Mouse (Mus musculus) liver, embryonic 11.5 days (tissue): ENCODE data around the gene Prrx1. TPM values are rescaled to one million over a fixed set of nuclear protein-coding genes. Genes with fewer than 3 reads are reported as not detected.

Source experiments
- ATAC-seq: fragments of 200-750 bp; cut with Nextera tagmentation; replicated peaks from 2 replicates; pipeline ENCODE4 v1.8.0; 2017; ENCODE audit warnings: moderate number of reproducible peaks, mild to moderate bottlenecking, moderate TSS enrichment, moderate library complexity; ENCODE audit not compliant: low FRiP score
- DNase-seq: peaks from one replicate; pipeline ENCODE4 v3.0.0-alpha.2; 2017; ENCODE audit warnings: low spot score
- H3K27ac ChIP-seq: fragments of 300-500 bp; sonication (generic); 2 replicates; pipeline ENCODE4 v1.5.1; 2014; ENCODE audit warnings: mild to moderate bottlenecking, low read depth, low read length, control low read depth
- H3K27me3 ChIP-seq: fragments of 300-500 bp; sonication (generic); replicated peaks from 2 replicates; pipeline ENCODE4 v1.6.1; 2014; ENCODE audit warnings: low read length, mixed read lengths; ENCODE audit not compliant: control insufficient read depth, insufficient read depth
- H3K36me3 ChIP-seq: fragments of 300-500 bp; sonication (generic); 2 replicates; pipeline ENCODE4 v1.6.1; 2014; ENCODE audit warnings: mild to moderate bottlenecking, low read length, moderate library complexity, mixed read lengths; ENCODE audit not compliant: control insufficient read depth, insufficient read depth
- H3K4me1 ChIP-seq: fragments of 300-500 bp; sonication (generic); replicated peaks from 2 replicates; pipeline ENCODE4 v1.6.1; 2014; ENCODE audit warnings: low read length, mixed read lengths; ENCODE audit not compliant: control insufficient read depth, insufficient read depth
- H3K4me2 ChIP-seq: fragments of 300-500 bp; sonication (generic); 2 replicates; pipeline ENCODE4 v1.6.1; 2014; ENCODE audit warnings: mild to moderate bottlenecking, control low read depth, moderate library complexity
- H3K4me3 ChIP-seq: fragments of 300-500 bp; sonication (generic); 2 replicates; pipeline ENCODE4 v1.5.1; 2014; ENCODE audit warnings: low read depth, low read length, control low read depth
- H3K9ac ChIP-seq: fragments of 300-500 bp; sonication (generic); 2 replicates; pipeline ENCODE4 v1.6.1; 2014; ENCODE audit warnings: low read depth, low read length, control low read depth
- H3K9me3 ChIP-seq: fragments of 300-500 bp; sonication (generic); 2 replicates; pipeline ENCODE4 v1.6.1; 2016; ENCODE audit warnings: low read length, inconsistent platforms, mixed read lengths; ENCODE audit not compliant: control insufficient read depth
- WGBS: fragments of 180-500 bp; shearing (Covaris S2); extraction: QIAGEN DNeasy Blood & Tissue Kit; methylation state at CpG from one replicate; pipeline ENCODE4 v1.1.7; 2014; 5-methylcytosine and 5-hydroxymethylcytosine counted together
- polyA plus RNA-seq: library from polyadenylated mRNA; unstranded; fragments of >200 nt; fragmentation: Nextera tagmentation; extraction: Ambion mirVana; gene quantifications from 2 replicates; pipeline ENCODE4 v1.2.1, GENCODE M21; 2014

Gene Prrx1
- polyA plus RNA-seq, result 3.0 and 3.3 TPM in 2 replicates

DNA sequence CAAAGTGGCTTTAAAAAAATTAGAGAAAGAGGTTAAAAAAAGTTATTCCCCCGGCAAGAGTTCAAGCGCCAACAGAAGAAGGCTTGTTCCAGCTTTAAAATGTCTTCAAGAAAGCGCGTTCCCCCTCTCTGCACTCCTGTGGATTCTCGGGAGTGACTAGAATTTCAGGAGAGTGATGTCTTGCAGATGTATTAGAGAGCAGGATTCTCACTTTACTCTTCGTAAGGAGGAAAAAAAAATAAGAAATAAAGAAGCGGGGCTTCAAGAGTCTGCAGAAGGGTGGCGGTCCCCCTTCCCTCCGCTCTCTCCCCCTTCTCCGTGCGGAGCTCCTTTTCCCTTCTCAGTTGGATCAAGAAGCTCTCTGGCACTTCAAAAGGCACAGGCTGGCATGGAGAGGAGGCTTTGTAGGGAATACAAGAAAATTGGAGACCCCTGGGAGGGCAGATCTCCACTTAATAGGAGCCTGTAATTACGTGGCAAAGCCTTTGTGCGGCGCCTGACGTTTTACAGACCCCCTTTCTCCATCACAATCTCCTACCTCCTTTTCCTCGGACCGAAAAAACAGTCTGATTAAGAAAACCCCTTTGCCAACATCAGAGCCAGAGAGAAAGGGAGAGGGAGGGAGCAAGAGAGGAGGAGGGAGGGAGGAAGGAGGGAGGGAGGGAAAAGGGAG is at the start of gene Prrx1:
Gene Prrx1 (minus strand): TSS at position 610 of the 673 bp plus-strand sequence.
- H3K27ac ChIP-seq, result no peak within 1 kb of the TSS
- under 1% methylated on average over 17 of the region's 17 CpGs for WGBS
- DNase-seq (no peak), ATAC-seq (no peak)
- H3K27me3 ChIP-seq, result peaks cover 73% of the 10 kb centered on the region
- H3K9ac ChIP-seq, result no peak within 1 kb of the TSS
- H3K4me3 ChIP-seq, result peak within 1 kb of the TSS; percentile 48
- peak within 1 kb of the TSS; percentile 69 for H3K4me2 ChIP-seq
- H3K36me3 ChIP-seq, result no peaks in the 10 kb centered on the region
- H3K9me3 ChIP-seq, result no peaks in the 10 kb centered on the region
- no peaks in the 10 kb centered on the region; the same call in 1 of the 2 replicates for H3K4me1 ChIP-seq

DNA sequence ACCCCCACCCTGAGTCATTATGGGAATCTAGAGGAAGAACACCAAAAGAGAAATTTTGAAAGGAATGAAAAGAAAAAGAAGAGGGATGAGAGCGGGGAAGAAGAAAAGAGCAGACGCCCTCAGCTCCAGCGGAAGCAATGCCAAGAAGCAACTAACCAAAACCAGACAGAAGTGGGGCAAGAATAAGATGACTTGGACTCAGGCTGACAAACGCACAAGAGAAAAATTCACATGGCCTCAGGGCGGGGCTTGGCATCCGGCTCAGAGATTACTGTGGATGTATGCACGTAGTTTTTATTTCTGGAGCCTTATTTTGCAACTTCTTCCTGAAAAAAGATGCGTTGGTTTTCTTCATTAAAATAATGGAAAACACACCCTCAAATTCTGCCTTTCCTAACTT is 48.7 kb upstream of the Prrx1 start:
- Histone ChIP-seq H3K27ac (no peak overlapping the region), H3K4me1 (no peaks in the 10 kb centered on the region), H3K4me2 (no peak overlapping the region), H3K27me3 (no peaks in the 10 kb centered on the region), H3K9me3 (no peaks in the 10 kb centered on the region), H3K4me3 (no peak overlapping the region), H3K9ac (no peak overlapping the region), H3K36me3 (no peaks in the 10 kb centered on the region)
- 76% methylated on average over 8 of the region's 8 CpGs for WGBS
- DNase-seq (no peak), ATAC-seq (no peak)

DNA sequence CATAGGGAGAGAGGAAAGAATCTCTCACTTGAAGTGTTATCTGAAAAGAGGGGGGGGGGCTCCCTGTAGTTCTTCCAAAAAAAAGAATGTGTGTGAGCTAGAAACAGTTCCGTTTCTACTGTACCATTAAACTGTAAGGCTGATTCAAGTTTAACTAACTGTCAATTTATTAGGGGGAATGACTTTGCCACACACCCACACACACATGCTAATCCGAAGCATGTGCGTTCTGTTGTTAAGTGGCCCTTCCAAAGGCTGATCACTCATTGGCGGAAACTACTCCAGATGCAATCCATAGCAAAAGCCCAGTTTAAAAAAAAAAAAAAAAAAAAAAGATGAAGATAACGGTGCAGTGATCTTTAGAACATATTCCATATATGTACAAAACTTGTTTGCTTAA is 47.9 kb upstream of the Prrx1 start:
- no peak overlapping the region for H3K27ac ChIP-seq

DNA sequence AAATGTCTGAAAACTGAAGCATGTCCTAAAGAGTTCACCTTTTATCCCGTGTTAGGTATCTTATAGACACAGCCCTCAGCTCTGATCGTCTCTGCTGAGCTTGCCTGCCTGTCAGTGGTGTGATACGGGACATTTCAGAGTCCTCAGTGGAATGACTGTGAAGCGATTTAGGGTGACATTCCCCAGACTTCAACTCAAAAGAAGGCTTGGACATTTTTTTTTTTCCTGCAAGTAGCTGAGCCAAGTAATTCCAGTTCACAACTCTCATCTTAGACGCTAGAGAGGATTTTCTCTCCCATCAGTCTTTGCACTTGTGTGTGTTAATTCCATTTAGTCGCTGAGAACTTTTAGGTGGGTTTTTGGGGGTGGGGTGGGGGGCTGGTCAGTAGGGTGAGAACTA is 47.3 kb upstream of the Prrx1 start:
- Histone ChIP-seq H3K27ac (no peak overlapping the region), H3K36me3 (no peaks in the 10 kb centered on the region), H3K4me2 (no peak overlapping the region), H3K27me3 (no peaks in the 10 kb centered on the region), H3K9me3 (no peaks in the 10 kb centered on the region), H3K9ac (no peak overlapping the region), H3K4me1 (no peaks in the 10 kb centered on the region), H3K4me3 (no peak overlapping the region)
- DNase-seq, result no peak
- WGBS, result 53% methylated on average over 6 of the region's 6 CpGs
- ATAC-seq, result no peak

More for the DNA sequence above, 47.9 kb upstream of the Prrx1 start:
- no peak overlapping the region for H3K4me2 ChIP-seq
- no peak overlapping the region for H3K9ac ChIP-seq
- ATAC-seq (no peak), DNase-seq (no peak)
- H3K36me3 ChIP-seq, result no peaks in the 10 kb centered on the region
- no peaks in the 10 kb centered on the region for H3K27me3 ChIP-seq
- no peaks in the 10 kb centered on the region for H3K9me3 ChIP-seq
- WGBS, result 68% methylated on average over 5 of the region's 5 CpGs
- H3K4me1 ChIP-seq, result no peaks in the 10 kb centered on the region
- no peak overlapping the region for H3K4me3 ChIP-seq

DNA sequence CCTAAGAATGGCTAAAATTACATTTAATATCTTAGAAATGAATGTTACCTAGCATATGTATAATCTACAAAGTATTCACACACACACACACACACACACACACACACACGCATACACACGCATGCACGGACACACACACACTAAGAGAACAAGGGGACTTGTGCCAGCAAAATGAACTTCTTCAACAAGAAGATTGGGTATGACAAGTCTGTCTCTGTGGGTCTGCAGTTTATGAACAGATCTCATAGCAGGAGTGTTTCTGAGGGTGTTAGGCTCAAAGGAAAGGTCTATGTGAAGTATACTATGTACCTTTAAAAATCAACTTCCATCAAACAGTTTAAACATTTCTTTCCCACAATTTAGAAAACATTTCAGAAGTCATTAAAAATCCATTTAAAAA is 46.0 kb upstream of the Prrx1 start:
- Histone ChIP-seq H3K9me3 (no peaks in the 10 kb centered on the region), H3K9ac (no peak overlapping the region), H3K4me3 (no peak overlapping the region), H3K4me2 (no peak overlapping the region), H3K36me3 (no peaks in the 10 kb centered on the region), H3K4me1 (no peaks in the 10 kb centered on the region), H3K27ac (no peak overlapping the region), H3K27me3 (no peaks in the 10 kb centered on the region)
- DNase-seq, result no peak
- no peak for ATAC-seq
- 89% methylated on average over 3 of the region's 3 CpGs for WGBS

- no peaks in the 10 kb centered on the region for H3K9me3 ChIP-seq
- H3K36me3 ChIP-seq, result no peaks in the 10 kb centered on the region
- ATAC-seq, result no peak
- H3K27me3 ChIP-seq, result no peaks in the 10 kb centered on the region
- no peak overlapping the region for H3K9ac ChIP-seq
- H3K4me1 ChIP-seq, result no peaks in the 10 kb centered on the region
- H3K27ac ChIP-seq, result no peak overlapping the region
- WGBS, result 54% methylated on average over 7 of the region's 7 CpGs
- DNase-seq, result no peak
- H3K4me2 ChIP-seq, result no peak overlapping the region
- H3K4me3 ChIP-seq, result no peak overlapping the region
Observed at GRCm38 (mm10) chr1:163358165-163358564, 44.7 kb upstream of the Prrx1 start.

GRCm38 (mm10) chr1:163357733-163358132 is 44.2 kb upstream of the Prrx1 start:
- no peak for ATAC-seq
- Histone ChIP-seq H3K27ac (no peak overlapping the region), H3K36me3 (no peaks in the 10 kb centered on the region), H3K9me3 (no peaks in the 10 kb centered on the region), H3K27me3 (no peaks in the 10 kb centered on the region), H3K4me1 (no peaks in the 10 kb centered on the region), H3K4me3 (no peak overlapping the region), H3K4me2 (no peak overlapping the region), H3K9ac (no peak overlapping the region)
- WGBS, result 56% methylated on average over 6 of the region's 6 CpGs
- DNase-seq, result no peak

- Histone ChIP-seq H3K4me2 (no peak overlapping the region), H3K4me1 (no peaks in the 10 kb centered on the region), H3K27me3 (no peaks in the 10 kb centered on the region), H3K36me3 (no peaks in the 10 kb centered on the region), H3K4me3 (no peak overlapping the region), H3K9ac (no peak overlapping the region), H3K9me3 (no peaks in the 10 kb centered on the region), H3K27ac (no peak overlapping the region)
- WGBS, result 66% methylated on average over 4 of the region's 4 CpGs
- DNase-seq (no peak), ATAC-seq (no peak)
Observed at GRCm38 (mm10) chr1:163356167-163356566, 42.7 kb upstream of the Prrx1 start.

DNA sequence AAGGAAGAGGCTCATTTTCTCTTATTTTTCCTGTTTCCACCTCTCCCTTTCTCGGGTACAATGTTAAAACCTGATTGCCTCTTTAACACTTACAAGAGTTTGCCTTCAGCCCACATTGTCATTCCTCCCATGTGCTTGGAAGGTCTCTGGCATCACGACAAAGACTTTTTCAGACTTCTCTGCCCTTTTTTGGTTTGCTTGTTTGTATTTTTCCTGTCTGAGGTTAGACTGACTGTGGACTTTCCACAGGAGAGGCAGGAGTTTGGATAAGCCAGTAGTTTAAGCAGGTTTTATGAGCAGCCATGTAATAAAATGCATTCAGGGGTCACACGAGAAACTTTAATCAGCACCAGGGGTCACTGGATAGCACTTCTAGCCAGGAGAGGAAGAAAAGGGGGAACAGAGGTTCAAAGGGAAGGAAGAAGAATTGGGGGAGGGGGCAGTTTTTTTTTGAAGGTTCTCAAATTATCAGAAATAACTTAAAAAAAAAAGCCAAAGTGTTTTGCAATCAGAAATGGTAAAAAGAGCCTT is 42.2 kb upstream of the Prrx1 start:
- 38% methylated on average over 3 of the region's 3 CpGs for WGBS

More for the DNA sequence above, 42.2 kb upstream of the Prrx1 start:
- DNase-seq (no peak), ATAC-seq (no peak)
- no peaks in the 10 kb centered on the region for H3K9me3 ChIP-seq
- H3K27me3 ChIP-seq, result no peaks in the 10 kb centered on the region
- no peaks in the 10 kb centered on the region for H3K36me3 ChIP-seq
- H3K9ac ChIP-seq, result no peak overlapping the region
- no peak overlapping the region for H3K4me3 ChIP-seq
- H3K4me1 ChIP-seq, result no peaks in the 10 kb centered on the region
- H3K4me2 ChIP-seq, result no peak overlapping the region
- H3K27ac ChIP-seq, result no peak overlapping the region
